Mouse (Mus musculus) E14TG2a.4 (cell line): Measurements from ENCODE around the gene Cnfn.
A peak's percentile ranks its signal among the peaks of the same experiment; 100 is the strongest.
"Not testable (repeated sequence)": the region's sequence is repeated elsewhere in the genome, so short reads cannot be mapped to it uniquely, and the experiment has no call there.

Experiments used
- H3K27me3 ChIP-seq: 2 replicates; pipeline ENCODE4 v1.6.1; 2014; ENCODE audit warnings: low read length, control low read depth; ENCODE audit not compliant: insufficient read depth
- H3K36me3 ChIP-seq: 2 replicates; pipeline ENCODE4 v1.6.1; 2014; ENCODE audit warnings: low read length, control low read depth; ENCODE audit not compliant: insufficient read depth
- H3K4me1 ChIP-seq: replicated peaks from 2 replicates; pipeline ENCODE4 v1.6.1; 2014; ENCODE audit warnings: low read depth, low read length, control low read depth
- H3K4me3 ChIP-seq: replicated peaks from 2 replicates; pipeline ENCODE4 v1.5.1; 2014; ENCODE audit warnings: mild to moderate bottlenecking, low read length
- H3K9me3 ChIP-seq: 2 replicates; pipeline ENCODE4 v1.6.1; 2014; ENCODE audit warnings: low read length, control low read depth
- CTCF ChIP-seq: conservative IDR thresholded peaks from 2 replicates; pipeline ENCODE4 v1.5.1; 2014; ENCODE audit warnings: low read length
- NANOG ChIP-seq: IDR thresholded peaks from 2 replicates; pipeline ENCODE4 v1.6.1; 2014; ENCODE audit warnings: borderline replicate concordance, low read length, mixed read lengths
- POU5F1 ChIP-seq: IDR thresholded peaks from 2 replicates; pipeline ENCODE4 v1.6.1; 2014; ENCODE audit warnings: low read length, borderline replicate concordance

Cnfn gene

DNA sequence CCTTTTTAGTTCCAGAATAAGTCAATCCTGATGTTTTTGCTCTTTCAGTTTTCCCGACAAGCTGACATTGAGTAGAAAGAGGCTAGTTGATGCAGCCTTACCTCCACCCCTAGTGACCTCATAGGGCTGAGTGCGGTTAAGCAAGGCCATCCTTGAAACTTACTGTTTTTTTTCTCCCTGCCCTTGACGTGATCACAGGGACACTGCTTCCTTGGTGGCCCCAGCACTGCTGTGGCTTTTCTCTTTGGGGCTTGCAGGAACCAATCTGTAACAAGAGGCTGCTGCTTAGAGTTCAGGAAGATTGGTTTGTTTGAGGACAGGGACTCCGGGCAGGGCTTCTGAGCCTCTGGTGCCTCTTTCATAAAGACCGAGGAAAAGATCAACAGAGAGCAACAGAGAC is 32.5 kb upstream of the Cnfn start:
- TF ChIP-seq POU5F1: no peak
- no peak for TF ChIP-seq NANOG
- TF ChIP-seq CTCF: no peak

DNA sequence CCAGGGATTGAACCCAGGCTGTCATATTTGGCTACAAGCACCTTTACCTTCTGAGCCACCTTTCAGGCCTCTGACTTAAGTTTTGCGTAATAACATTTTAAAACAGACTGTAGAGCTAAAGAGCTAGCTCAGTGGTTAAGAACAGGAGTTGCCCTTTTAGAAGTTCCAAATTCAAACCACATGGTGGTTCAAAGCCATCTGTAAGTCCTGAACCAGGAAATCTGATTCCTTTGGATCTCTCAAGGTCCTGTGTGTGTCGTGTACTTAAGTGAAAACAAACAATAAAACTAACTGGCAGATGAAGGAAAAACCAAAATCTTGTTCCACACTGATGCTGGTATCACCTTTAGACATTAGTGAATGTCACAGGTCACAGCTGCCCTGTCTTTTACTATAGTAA is 32.0 kb upstream of the Cnfn start:
- no peak overlapping the region for H3K4me3 ChIP-seq
- H3K36me3 ChIP-seq: peaks cover 27% of the 10 kb centered on the region
- H3K4me1 ChIP-seq: peaks cover 36% of the 10 kb centered on the region
- H3K27me3 ChIP-seq: peaks cover 13% of the 10 kb centered on the region
- TF ChIP-seq CTCF (no peak), POU5F1 (no peak)
- H3K9me3 ChIP-seq: no peaks in the 10 kb centered on the region

More for the DNA sequence above, 32.5 kb upstream of the Cnfn start:
- H3K27me3 ChIP-seq: peaks cover 13% of the 10 kb centered on the region
- no peaks in the 10 kb centered on the region for H3K9me3 ChIP-seq
- H3K36me3 ChIP-seq: peaks cover 27% of the 10 kb centered on the region
- H3K4me1 ChIP-seq: peaks cover 32% of the 10 kb centered on the region
- no peak overlapping the region for H3K4me3 ChIP-seq

DNA sequence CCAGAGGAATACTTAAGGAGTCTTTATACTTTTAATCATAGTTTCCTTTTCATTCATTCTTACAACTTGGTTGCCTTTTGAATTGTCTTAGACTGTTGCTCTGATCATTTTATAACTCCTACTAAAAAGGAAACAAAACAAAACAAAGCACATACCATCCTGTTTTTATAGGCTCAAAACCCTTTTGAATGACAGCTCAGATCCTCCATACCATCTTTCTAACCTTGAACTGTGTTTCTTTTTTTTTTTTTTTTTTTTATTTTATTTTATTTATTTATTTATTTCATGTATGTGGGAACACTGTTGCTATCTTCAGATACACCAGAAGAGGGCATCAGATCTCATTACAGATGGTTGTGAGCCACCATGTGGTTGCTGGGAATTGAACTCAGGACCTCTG is 29.5 kb upstream of the Cnfn start:
- Histone ChIP-seq H3K4me1 (peaks cover 53% of the 10 kb centered on the region), H3K27me3 (peaks cover 22% of the 10 kb centered on the region), H3K36me3 (peaks cover 27% of the 10 kb centered on the region)
- H3K4me3 ChIP-seq, H3K9me3 ChIP-seq: not testable (repeated sequence)

DNA sequence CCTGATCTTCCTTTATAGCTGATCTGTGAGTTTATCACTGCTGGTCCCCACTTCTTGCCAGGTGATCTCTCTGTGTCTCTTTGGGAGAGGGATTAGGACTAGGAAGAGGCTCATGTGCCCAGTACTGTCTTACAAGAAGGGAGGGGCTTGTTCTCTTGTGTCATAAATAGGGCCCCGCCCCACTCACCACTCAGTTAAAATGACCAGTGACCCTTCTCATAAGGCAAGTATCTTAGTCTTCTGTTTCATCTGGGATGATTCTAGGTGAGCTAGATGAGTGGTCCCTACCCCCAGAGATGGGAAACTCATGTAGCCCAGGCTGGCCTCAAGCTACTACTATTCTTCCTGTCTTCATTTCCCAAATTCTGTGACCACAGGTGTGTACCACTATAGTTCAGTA is 29.1 kb upstream of the Cnfn start, which contains the start of gene Lipe:
Lipe (minus strand) TSS at position 101 of the 400 bp plus-strand sequence.
- H3K36me3 ChIP-seq: peaks cover 31% of the 10 kb centered on the region
- peaks cover 26% of the 10 kb centered on the region for H3K27me3 ChIP-seq
- H3K4me1 ChIP-seq: peaks cover 57% of the 10 kb centered on the region
- TF ChIP-seq CTCF (no peak), POU5F1 (no peak), NANOG (no peak)
- H3K4me3 ChIP-seq: no peak within 1 kb of the TSS
- H3K9me3 ChIP-seq: no peaks in the 10 kb centered on the region

DNA sequence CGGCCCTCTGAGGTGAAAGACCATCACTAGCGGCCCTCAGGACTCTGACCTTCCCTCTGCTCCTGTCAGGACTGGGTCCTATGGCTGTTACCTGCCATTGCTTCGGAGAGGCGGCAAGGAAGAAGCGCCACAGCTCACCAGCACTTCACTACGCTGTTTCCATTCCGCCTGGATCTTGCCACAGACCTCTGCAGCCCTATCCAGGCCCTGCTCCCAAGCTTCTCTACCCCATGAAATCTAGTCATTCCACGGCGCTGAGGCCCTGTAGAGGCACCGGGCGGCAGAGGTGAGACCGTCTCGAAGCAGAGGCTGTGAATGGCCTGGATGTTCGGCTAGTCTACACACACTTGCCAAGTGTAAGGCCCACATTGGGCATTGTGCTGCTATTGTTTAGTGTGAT is 27.1 kb upstream of the Cnfn start:
- H3K4me1 ChIP-seq: peaks cover 51% of the 10 kb centered on the region
- H3K27me3 ChIP-seq: peaks cover 27% of the 10 kb centered on the region
- peak overlapping the region; percentile 52 for H3K4me3 ChIP-seq
- peaks cover 39% of the 10 kb centered on the region for H3K36me3 ChIP-seq
- no peaks in the 10 kb centered on the region for H3K9me3 ChIP-seq
- TF ChIP-seq POU5F1 (no peak), CTCF (no peak), NANOG (no peak)

DNA sequence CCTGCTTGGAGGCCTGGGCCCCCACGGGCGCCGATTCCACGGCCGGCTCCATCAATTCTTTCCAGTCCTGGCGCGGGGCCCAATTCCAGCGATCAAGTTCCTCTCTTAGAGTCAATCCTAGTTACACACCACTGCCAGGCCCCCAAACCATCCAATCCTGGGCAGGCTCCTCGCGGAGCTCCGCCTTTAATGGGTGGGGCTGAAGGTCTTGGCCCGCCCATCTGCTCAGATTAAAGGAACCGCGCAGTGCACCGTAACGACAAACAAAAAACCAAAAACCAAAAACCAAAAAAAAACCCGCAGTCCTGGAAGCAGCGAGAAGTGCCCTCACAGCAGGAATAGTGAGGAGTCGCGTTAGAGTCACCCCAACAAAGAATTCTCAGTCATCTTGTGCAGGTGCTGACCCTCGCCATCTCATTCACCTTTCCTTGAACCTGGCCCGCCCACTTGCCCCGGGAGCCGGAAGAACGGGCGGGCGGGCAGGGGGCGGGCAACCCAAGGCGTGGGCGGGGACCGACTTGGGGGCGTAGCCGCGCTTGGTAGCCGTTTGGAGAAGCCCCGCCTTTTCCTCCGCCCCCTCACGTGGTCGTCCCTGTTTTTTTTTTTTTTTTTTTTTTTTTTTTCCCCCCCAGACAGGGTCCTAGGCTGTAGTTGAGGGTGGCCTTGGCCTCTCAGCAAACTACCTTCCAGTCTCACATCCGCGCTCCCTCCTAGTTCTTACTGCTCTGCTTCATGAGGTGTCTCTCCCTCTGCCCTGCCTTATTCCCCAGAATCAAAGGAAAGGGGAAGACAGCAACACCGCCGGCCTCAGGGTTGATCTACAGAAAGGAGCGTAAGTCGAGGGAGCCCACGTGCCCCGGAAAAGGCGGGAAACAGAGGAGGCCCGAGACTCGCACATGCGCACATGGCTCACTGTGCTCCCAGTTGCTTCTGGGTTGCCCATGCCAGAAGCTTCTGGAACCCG is 26.3 kb upstream of the Cnfn start:
- Histone ChIP-seq H3K36me3 (peaks cover 36% of the 10 kb centered on the region), H3K9me3 (no peaks in the 10 kb centered on the region), H3K4me1 (peaks cover 51% of the 10 kb centered on the region), H3K27me3 (peaks cover 27% of the 10 kb centered on the region), H3K4me3 (peak overlapping the region; percentile 89)
- TF ChIP-seq CTCF (no peak), POU5F1 (no peak), NANOG (no peak)

DNA sequence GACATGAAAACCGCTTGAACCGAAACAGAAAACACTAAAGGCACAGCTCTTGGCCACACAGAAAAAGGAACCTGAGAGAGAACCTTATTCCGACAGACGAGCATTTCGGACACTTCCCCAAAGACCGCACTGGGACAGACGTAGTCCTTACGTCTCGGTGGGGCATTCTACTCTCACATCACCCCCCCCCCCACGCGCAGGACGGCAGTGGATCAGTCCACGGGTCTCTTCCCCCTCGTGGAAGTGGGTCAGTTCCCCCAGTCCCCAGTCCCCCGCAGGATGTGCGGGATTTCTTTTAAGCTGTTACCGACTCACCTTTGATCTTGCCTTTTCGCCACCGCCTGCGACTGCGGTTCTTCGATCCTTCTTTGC is 25.6 kb upstream of the Cnfn start:
- peaks cover 55% of the 10 kb centered on the region for H3K4me1 ChIP-seq
- H3K4me3 ChIP-seq: peak overlapping the region; percentile 89
- no peak for TF ChIP-seq POU5F1
- no peak for TF ChIP-seq NANOG
- no peak for TF ChIP-seq CTCF
- H3K27me3 ChIP-seq: peaks cover 27% of the 10 kb centered on the region
- H3K9me3 ChIP-seq: no peaks in the 10 kb centered on the region
- H3K36me3 ChIP-seq: peaks cover 32% of the 10 kb centered on the region

DNA sequence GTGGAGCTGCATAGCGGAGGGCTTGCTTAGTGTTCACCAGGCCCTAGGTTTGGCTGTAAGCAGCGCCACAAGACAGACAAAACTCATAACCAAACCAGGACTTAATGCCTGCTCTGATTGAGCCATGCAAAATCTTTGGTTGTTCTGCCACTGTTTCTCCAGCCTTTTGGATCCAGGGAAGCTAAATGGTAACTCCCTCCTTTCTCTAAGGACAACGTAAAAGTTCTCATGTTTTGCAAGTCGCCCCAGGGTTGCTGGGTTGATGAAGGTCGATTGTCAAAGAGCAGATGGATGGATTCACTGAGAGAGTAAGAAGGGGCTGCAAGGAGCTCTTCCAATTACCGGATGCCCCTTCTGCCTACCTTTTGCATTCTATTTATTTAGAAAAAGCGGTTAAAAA is 25.2 kb upstream of the Cnfn start:
- no peak for TF ChIP-seq POU5F1
- H3K9me3 ChIP-seq: no peaks in the 10 kb centered on the region
- H3K36me3 ChIP-seq: peaks cover 28% of the 10 kb centered on the region
- peaks cover 27% of the 10 kb centered on the region for H3K27me3 ChIP-seq
- H3K4me3 ChIP-seq: peak overlapping the region; percentile 89
- H3K4me1 ChIP-seq: peaks cover 59% of the 10 kb centered on the region
